Mouse (Mus musculus) cerebellum, postnatal 10 days (tissue): Measurements from ENCODE around the gene Ifnl2.

Experiments used
- DNase-seq, 2 experiments: peaks; one replicate each; pipeline ENCODE4 v3.0.0; 2021; ENCODE audit warnings: mixed read lengths in 2 of 2

Gene Ifnl2

GRCm38 (mm10) chr7:28490903-28491302 lies 19.4 kb downstream of the Ifnl2 start:
- DNase-seq = peak; percentile 17 to 36

GRCm38 (mm10) chr7:28490410-28490809 lies 19.8 kb downstream of the Ifnl2 start:
- DNase-seq = peak; percentile 92 to 94

GRCm38 (mm10) chr7:28488030-28488491 lies 22.2 kb downstream of the Ifnl2 start:
- DNase-seq = peak; percentile 36 to 39

DNA sequence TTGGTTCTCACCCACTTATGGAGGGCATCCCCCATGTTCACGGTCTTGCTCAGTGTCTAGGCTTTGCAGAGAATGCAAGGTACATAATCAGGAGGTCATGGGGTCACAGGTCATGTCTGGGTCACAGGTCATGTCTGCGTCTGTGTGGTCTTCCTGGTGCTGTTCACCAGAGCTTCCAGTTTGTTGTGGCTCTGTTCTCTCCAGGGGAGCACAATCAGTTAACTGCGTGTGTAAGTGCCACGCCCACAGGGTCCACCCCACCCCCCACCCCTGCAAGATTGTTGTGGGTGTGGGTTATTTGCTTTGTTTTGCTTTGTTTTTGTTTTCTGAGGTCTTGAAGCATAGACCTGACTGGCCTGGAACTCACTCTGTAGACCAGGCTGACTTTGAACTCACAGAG lies 26.1 kb downstream of the Ifnl2 start:
- no peak for DNase-seq

GRCm38 (mm10) chr7:28482854-28483253 lies 27.4 kb downstream of the Ifnl2 start:
- DNase-seq = no peak

GRCm38 (mm10) chr7:28478854-28479253 lies 31.4 kb downstream of the Ifnl2 start:
- DNase-seq = peak in 1 of 2 experiments; percentile 27

- DNase-seq = no peak
Measured at GRCm38 (mm10) chr7:28477363-28477762, 32.9 kb downstream of the Ifnl2 start.

DNA sequence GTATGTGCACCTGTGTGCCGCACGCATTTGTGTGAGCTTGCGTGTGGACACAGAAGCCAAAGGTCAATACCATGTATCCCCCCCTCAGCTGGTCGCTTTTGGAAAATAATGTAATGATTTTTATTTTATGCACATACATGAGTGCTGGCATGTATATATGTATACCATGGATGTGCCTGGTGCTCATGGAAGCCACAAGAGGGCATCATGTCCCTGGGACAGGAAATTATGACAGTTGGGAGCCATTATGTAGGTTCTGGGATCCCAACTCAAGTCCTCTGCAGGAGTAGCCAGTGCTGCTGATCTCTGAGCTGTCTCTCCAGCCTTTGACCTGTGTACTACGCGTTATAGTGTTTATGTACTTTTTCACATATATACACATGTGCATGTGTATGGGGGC lies 34.1 kb downstream of the Ifnl2 start:
- DNase-seq = no peak

DNA sequence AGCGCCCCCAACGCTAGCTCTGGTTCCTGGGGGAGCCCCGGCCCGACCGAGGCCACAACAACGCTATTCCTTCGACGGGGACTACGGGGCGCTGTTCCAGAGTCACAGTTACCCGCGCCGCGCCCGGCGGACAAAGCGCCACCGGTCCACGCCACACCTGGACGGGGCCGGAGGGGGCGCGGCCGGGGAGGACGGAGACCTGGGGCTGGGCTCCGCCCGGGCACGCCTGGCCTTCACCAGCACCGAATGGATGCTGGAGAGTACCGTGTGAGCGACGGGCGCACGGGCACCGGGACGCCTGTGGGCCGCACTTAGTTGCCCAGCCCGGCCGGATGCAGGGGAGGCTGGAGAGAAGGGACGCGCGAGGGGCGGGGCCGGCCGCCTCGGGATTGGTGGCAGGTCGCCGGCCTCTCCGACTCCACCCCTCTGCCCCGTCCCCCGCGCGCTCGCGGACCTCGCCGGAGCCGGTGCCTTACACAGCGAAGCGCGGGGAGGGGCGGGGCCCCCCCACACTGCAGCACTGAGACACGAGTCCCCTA lies 43.0 kb downstream of the Ifnl2 start:
- DNase-seq = peak; percentile 49 to 57

- DNase-seq = no peak
Measured at GRCm38 (mm10) chr7:28466721-28467212, 43.5 kb downstream of the Ifnl2 start.

- peak; percentile 92 to 93 for DNase-seq
Measured at GRCm38 (mm10) chr7:28464416-28465212, 45.6 kb downstream of the Ifnl2 start.

GRCm38 (mm10) chr7:28462769-28463168 lies 47.5 kb downstream of the Ifnl2 start:
- DNase-seq = no peak

GRCm38 (mm10) chr7:28460361-28460760 lies 49.9 kb downstream of the Ifnl2 start:
- DNase-seq = no peak
